Mouse (Mus musculus): ENCODE measurements at regions not wholly inside any gene's neighbourhood (a gene's known extent, or its start where the extent isn't known, plus 50 kb on each side); places are given as distances from the start of the nearest gene placed in this dataset.

- H3K9me3 ChIP-seq (ENCODE audit: control insufficient read depth, low read length), result no peaks in the 10 kb centered on the region
- no peaks in the 10 kb centered on the region for H3K4me1 ChIP-seq (ENCODE audit: control insufficient read depth, insufficient read depth, low read length)
- H3K9ac ChIP-seq (ENCODE audit: low read depth, low read length, severe bottlenecking), result no peak overlapping the region
- H3K4me3 ChIP-seq (replicated peaks; ENCODE audit: low read length), result no peak overlapping the region
- no peaks in the 10 kb centered on the region for H3K27me3 ChIP-seq (ENCODE audit: control insufficient read depth, insufficient read depth, low read length)
- WGBS, result 93% methylated on average over 10 of the region's 10 CpGs
- no peak overlapping the region for H3K4me2 ChIP-seq (replicated peaks; ENCODE audit: low read depth, low read length, severe bottlenecking)
- H3K36me3 ChIP-seq (ENCODE audit: control insufficient read depth, insufficient read depth, low read length), result no peaks in the 10 kb centered on the region
- H3K27ac ChIP-seq (replicated peaks; ENCODE audit: low read depth, low read length), result no peak overlapping the region
- ATAC-seq (ENCODE audit: low FRiP score, low read depth) (no peak), DNase-seq (ENCODE audit: low spot score) (no peak)
- TF ChIP-seq POLR2A (IDR thresholded peaks at IDR 0.05; ENCODE audit: borderline replicate concordance, extremely low read depth, insufficient read depth, insufficient read length), result no peak
Observed at GRCm38 (mm10) chr13:53677187-53677586, 204.3 kb upstream of the Msx2 start.

- Histone ChIP-seq H3K4me2 (replicated peaks; ENCODE audit: low read depth, low read length, severe bottlenecking) (peak overlapping the region; percentile 30), H3K36me3 (ENCODE audit: control insufficient read depth, insufficient read depth, low read length) (no peaks in the 10 kb centered on the region), H3K9me3 (ENCODE audit: control insufficient read depth, low read length) (no peaks in the 10 kb centered on the region), H3K27me3 (ENCODE audit: control insufficient read depth, insufficient read depth, low read length) (no peaks in the 10 kb centered on the region), H3K9ac (ENCODE audit: low read depth, low read length, severe bottlenecking) (0 out of 2 replicates have a peak overlapping the region, but pooled peaks have one; percentile 28), H3K27ac (replicated peaks; ENCODE audit: low read depth, low read length) (no peak overlapping the region), H3K4me3 (replicated peaks; ENCODE audit: low read length) (peak overlapping the region; percentile 3; the same call in 1 of the 2 replicates), H3K4me1 (ENCODE audit: control insufficient read depth, insufficient read depth, low read length) (peaks cover 9% of the 10 kb centered on the region; the same call in 1 of the 2 replicates)
- TF ChIP-seq POLR2A (IDR thresholded peaks at IDR 0.05; ENCODE audit: borderline replicate concordance, extremely low read depth, insufficient read depth, insufficient read length), result no peak
- WGBS, result 20% methylated on average over 19 of the region's 19 CpGs
- ATAC-seq (ENCODE audit: low FRiP score, low read depth) (no peak), DNase-seq (ENCODE audit: low spot score) (peak; percentile 8)
Observed at GRCm38 (mm10) chr13:53670361-53670760, 197.5 kb upstream of the Msx2 start.

GRCm38 (mm10) chr13:53667518-53667917 is 194.6 kb upstream of the Msx2 start:
- H3K4me2 ChIP-seq (replicated peaks; ENCODE audit: low read depth, low read length, severe bottlenecking), result no peak overlapping the region
- no peak overlapping the region for H3K9ac ChIP-seq (ENCODE audit: low read depth, low read length, severe bottlenecking)
- H3K27me3 ChIP-seq (ENCODE audit: control insufficient read depth, insufficient read depth, low read length), result no peaks in the 10 kb centered on the region
- WGBS, result 90% methylated on average over 4 of the region's 4 CpGs
- H3K9me3 ChIP-seq (ENCODE audit: control insufficient read depth, low read length), result no peaks in the 10 kb centered on the region
- ATAC-seq (ENCODE audit: low FRiP score, low read depth) (no peak), DNase-seq (ENCODE audit: low spot score) (no peak)
- no peaks in the 10 kb centered on the region for H3K36me3 ChIP-seq (ENCODE audit: control insufficient read depth, insufficient read depth, low read length)
- TF ChIP-seq POLR2A (IDR thresholded peaks at IDR 0.05; ENCODE audit: borderline replicate concordance, extremely low read depth, insufficient read depth, insufficient read length), result no peak
- H3K27ac ChIP-seq (replicated peaks; ENCODE audit: low read depth, low read length), result no peak overlapping the region
- H3K4me1 ChIP-seq (ENCODE audit: control insufficient read depth, insufficient read depth, low read length), result peaks cover 9% of the 10 kb centered on the region; the same call in 1 of the 2 replicates
- H3K4me3 ChIP-seq (replicated peaks; ENCODE audit: low read length), result no peak overlapping the region

- H3K9me3 ChIP-seq (ENCODE audit: control insufficient read depth, low read length), result no peaks in the 10 kb centered on the region
- H3K4me3 ChIP-seq (replicated peaks; ENCODE audit: low read length), result no peak overlapping the region
- H3K36me3 ChIP-seq (ENCODE audit: control insufficient read depth, insufficient read depth, low read length), result no peaks in the 10 kb centered on the region
- no peak overlapping the region for H3K27ac ChIP-seq (replicated peaks; ENCODE audit: low read depth, low read length)
- H3K4me2 ChIP-seq (replicated peaks; ENCODE audit: low read depth, low read length, severe bottlenecking), result no peak overlapping the region
- no peak for TF ChIP-seq POLR2A (IDR thresholded peaks at IDR 0.05; ENCODE audit: borderline replicate concordance, extremely low read depth, insufficient read depth, insufficient read length)
- ATAC-seq (ENCODE audit: low FRiP score, low read depth), result no peak
- peaks cover 9% of the 10 kb centered on the region; the same call in 1 of the 2 replicates for H3K4me1 ChIP-seq (ENCODE audit: control insufficient read depth, insufficient read depth, low read length)
- WGBS, result 95% methylated on average over 2 of the region's 2 CpGs
- H3K9ac ChIP-seq (ENCODE audit: low read depth, low read length, severe bottlenecking), result no peak overlapping the region
- no peaks in the 10 kb centered on the region for H3K27me3 ChIP-seq (ENCODE audit: control insufficient read depth, insufficient read depth, low read length)
- DNase-seq (ENCODE audit: low spot score), result no peak
Observed at GRCm38 (mm10) chr13:53665592-53665991, 192.7 kb upstream of the Msx2 start.

GRCm38 (mm10) chr13:53664631-53665230 is 191.9 kb upstream of the Msx2 start:
- Histone ChIP-seq H3K36me3 (ENCODE audit: control insufficient read depth, insufficient read depth, low read length) (no peaks in the 10 kb centered on the region), H3K4me2 (replicated peaks; ENCODE audit: low read depth, low read length, severe bottlenecking) (no peak overlapping the region), H3K9me3 (ENCODE audit: control insufficient read depth, low read length) (no peaks in the 10 kb centered on the region), H3K27ac (replicated peaks; ENCODE audit: low read depth, low read length) (no peak overlapping the region), H3K9ac (ENCODE audit: low read depth, low read length, severe bottlenecking) (no peak overlapping the region), H3K27me3 (ENCODE audit: control insufficient read depth, insufficient read depth, low read length) (no peaks in the 10 kb centered on the region), H3K4me3 (replicated peaks; ENCODE audit: low read length) (no peak overlapping the region), H3K4me1 (ENCODE audit: control insufficient read depth, insufficient read depth, low read length) (0 out of 2 replicates have a peak, but pooled peaks cover under 1% of the 10 kb centered on the region)
- TF ChIP-seq POLR2A (IDR thresholded peaks at IDR 0.05; ENCODE audit: borderline replicate concordance, extremely low read depth, insufficient read depth, insufficient read length), result no peak
- 84% methylated on average over 7 of the region's 7 CpGs for WGBS
- no peak for DNase-seq (ENCODE audit: low spot score)
- no peak for ATAC-seq (ENCODE audit: low FRiP score, low read depth)
